Mouse (Mus musculus) small intestine, adult 2 months (tissue): ENCODE results near the gene Ski. TPM values are rescaled to one million over a fixed set of nuclear protein-coding genes. Genes with fewer than 3 reads are reported as not detected.
A peak's percentile ranks its signal among the peaks of the same experiment; 100 is the strongest.

ENCODE experiments used
- H3K27ac ChIP-seq: fragments of 200-500 bp; 2 replicates; pipeline ENCODE4 v1.5.1; 2012; ENCODE audit warnings: low read depth, low read length, control low read depth, inconsistent platforms; ENCODE audit not compliant: insufficient read depth
- H3K27me3 ChIP-seq: fragments of 200-500 bp; 2 replicates; pipeline ENCODE4 v1.6.1; 2012; ENCODE audit warnings: mild to moderate bottlenecking, moderate library complexity, low read length, inconsistent platforms; ENCODE audit not compliant: control insufficient read depth, insufficient read depth
- H3K36me3 ChIP-seq: fragments of 200-500 bp; 2 replicates; pipeline ENCODE4 v1.6.1; 2012; ENCODE audit warnings: mild to moderate bottlenecking, low read length, control low read depth, inconsistent platforms; ENCODE audit not compliant: control insufficient read depth, insufficient read depth
- H3K4me1 ChIP-seq: fragments of 200-500 bp; 2 replicates; pipeline ENCODE4 v1.6.1; 2012; ENCODE audit warnings: low read length, inconsistent platforms, mixed read lengths; ENCODE audit not compliant: control insufficient read depth, insufficient read depth, insufficient read length
- H3K4me3 ChIP-seq: fragments of 200-500 bp; 2 replicates; pipeline ENCODE4 v1.5.1; 2012; ENCODE audit warnings: low read depth, mild to moderate bottlenecking, control low read depth, inconsistent platforms, low read length, moderate library complexity
- CTCF ChIP-seq: fragments of 200-500 bp; IDR thresholded peaks from 2 replicates; pipeline ENCODE4 v1.5.1; 2012; ENCODE audit warnings: low read depth, mild to moderate bottlenecking, control low read depth, inconsistent platforms, low read length, moderate library complexity, mixed read lengths; ENCODE audit not compliant: insufficient replicate concordance, insufficient read length; ENCODE audit errors: extremely low read depth
- POLR2A ChIP-seq: fragments of 200-500 bp; IDR thresholded peaks from 2 replicates; pipeline ENCODE4 v1.6.1; 2012; ENCODE audit warnings: low read depth, mild to moderate bottlenecking, control low read depth, inconsistent platforms, low read length, moderate library complexity
- WGBS: fragments of 180-500 bp; shearing (Covaris S2); methylation state at CpG from one replicate; pipeline ENCODE4 v1.1.7; 2018; 5-methylcytosine and 5-hydroxymethylcytosine counted together
- polyA plus RNA-seq: library from polyadenylated mRNA; depleted of rRNA; stranded (reverse); fragments of >200 nt; gene quantifications from 2 replicates; pipeline ENCODE4 v1.2.3, GENCODE M21; 2012

Ski gene
- polyA plus RNA-seq, 1 experiment = 48.0 TPM

DNA sequence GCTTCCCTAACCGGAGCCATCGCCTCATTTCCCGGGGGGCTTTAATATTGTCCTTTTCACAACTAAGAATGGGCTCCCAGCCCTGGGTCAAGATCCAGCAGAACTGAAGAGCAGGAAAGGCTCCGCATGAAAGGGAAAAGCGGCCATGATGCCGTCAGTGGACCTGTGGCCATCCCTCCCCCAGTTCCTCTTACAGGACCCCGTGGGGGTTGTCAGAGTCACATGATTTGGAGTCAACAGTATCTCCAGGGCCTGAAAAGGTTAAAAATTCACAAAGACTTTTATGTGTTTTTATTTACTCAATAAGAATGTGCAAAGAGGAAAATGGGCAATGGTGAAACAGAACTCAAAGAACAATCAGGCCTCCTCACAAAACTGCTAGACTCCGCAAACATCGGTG is 36.5 kb downstream of the Ski start:
- 86% methylated on average over 9 of the region's 9 CpGs for WGBS
- no peak for TF ChIP-seq CTCF
- TF ChIP-seq POLR2A = no peak
- H3K27ac ChIP-seq = no peak overlapping the region
- no peak overlapping the region for H3K4me3 ChIP-seq
- no peaks in the 10 kb centered on the region for H3K27me3 ChIP-seq
- H3K4me1 ChIP-seq = peaks cover 34% of the 10 kb centered on the region; the same call in 1 of the 2 replicates
- H3K36me3 ChIP-seq = no peaks in the 10 kb centered on the region

DNA sequence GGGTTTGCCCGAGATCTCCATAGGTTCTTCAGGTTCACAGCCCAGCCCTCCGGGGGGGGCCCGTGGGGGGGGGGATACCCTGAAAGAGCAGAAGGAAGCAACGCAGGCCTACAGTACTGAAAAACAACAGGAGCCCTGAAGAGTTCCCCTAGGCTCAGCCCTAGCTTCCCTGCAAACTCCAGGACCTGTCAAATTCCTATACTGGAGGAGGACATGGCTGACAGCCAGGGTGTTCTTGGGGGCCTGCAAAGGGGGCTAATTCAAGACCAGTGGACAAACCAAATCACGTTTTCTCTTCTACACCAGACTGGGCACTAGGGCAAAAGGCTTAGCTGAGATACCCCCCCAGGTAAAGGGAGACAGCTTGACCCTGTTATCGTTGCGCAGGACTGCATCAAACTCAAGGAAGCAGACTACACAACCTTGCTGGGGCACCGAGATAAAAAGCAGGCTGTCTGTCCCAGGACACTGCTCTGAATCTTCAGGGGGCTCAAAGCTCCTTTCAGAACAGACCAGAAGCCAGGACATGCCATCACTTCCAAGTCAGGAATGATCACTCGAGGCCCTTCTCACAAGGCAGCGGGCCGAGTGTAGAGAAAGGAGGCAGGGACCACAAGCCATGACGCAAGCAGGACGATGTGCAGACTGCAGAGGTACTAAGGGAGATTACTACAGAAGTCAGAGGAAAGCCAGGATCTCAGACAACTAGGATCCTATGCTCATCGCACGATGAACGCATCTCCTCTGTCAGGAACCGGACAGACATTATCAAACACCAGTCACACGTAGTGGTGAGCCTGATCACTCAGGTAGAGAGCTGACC is 37.9 kb downstream of the Ski start:
- H3K4me1 ChIP-seq = peaks cover 26% of the 10 kb centered on the region; the same call in 1 of the 2 replicates
- TF ChIP-seq CTCF (no peak), POLR2A (no peak)
- no peaks in the 10 kb centered on the region for H3K36me3 ChIP-seq
- no peak overlapping the region for H3K4me3 ChIP-seq
- no peaks in the 10 kb centered on the region for H3K27me3 ChIP-seq
- WGBS = 70% methylated on average over 18 of the region's 18 CpGs
- H3K27ac ChIP-seq = no peak overlapping the region

DNA sequence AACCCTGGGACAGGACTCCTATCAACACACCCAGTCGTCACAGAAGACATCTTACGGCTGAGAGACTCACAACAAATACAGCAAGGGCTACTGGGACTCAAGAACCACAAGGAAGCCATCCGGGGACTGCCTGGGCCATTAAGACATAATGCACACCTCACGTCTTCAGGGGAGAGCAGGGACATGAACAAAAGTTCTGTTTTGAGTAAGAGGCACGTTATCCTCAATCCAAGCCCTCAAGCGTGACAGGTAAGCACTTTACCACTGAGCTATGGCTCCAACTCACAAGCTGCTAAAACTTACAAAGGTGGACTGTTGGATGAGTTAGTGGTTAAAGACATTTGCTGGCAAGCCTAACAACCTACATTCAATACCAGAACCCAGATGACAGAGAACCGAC is 39.2 kb downstream of the Ski start:
- no peak overlapping the region for H3K27ac ChIP-seq
- H3K4me1 ChIP-seq = peaks cover 23% of the 10 kb centered on the region; the same call in 1 of the 2 replicates
- H3K36me3 ChIP-seq = no peaks in the 10 kb centered on the region
- H3K4me3 ChIP-seq = no peak overlapping the region
- no peak for TF ChIP-seq CTCF
- TF ChIP-seq POLR2A = no peak
- WGBS = 85% methylated on average over 7 of the region's 7 CpGs
- no peaks in the 10 kb centered on the region for H3K27me3 ChIP-seq

DNA sequence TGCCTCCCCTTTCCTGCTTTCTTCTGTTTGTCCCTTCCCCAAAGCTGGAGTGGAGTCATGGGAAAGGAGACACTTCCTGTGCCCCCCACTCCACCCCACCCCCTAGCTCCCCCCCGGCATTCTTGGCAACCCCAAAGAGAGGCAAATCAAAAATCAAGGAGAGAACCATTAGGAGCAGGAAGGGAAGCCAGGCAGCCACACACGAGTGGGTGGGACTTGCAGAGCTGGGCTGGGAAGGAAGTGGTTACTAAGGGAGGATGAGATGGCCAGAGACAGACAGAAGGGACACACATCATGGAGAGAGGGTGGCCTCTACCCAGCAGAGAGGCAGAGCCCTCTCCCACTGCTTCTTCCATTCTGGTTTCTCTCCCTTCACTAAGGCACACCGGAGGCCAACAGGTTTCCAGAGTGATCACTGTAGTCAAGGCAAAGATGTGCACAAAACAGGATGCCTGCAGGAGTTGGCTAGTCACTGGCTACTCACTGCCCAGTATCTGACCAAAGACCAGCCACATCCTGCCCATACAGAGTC is 43.3 kb downstream of the Ski start:
- Histone ChIP-seq H3K4me1 (peaks cover 31% of the 10 kb centered on the region), H3K27ac (peak overlapping the region; percentile 41), H3K27me3 (no peaks in the 10 kb centered on the region), H3K36me3 (no peaks in the 10 kb centered on the region), H3K4me3 (no peak overlapping the region)
- 38% methylated on average over 3 of the region's 3 CpGs for WGBS
- TF ChIP-seq POLR2A (no peak), CTCF (no peak)

DNA sequence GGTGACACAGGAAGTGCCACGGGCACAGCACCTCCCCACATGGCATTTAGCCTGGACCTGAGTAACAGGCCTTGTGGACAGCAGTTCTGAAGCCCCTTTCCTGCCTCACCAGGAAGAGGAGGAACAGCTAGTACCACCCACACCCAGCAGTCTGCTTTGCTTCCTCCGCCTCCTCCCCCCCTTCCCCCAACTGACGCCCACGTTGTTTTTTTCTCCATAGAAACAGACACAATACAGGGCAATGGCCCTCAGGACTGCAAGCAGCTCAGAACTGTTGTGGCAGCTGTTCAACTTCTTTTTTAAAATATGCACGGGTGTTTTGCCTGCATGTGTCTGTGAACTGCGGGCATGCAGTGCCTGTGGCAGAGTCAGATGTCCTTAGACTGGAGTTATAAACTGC is 44.1 kb downstream of the Ski start:
- no peaks in the 10 kb centered on the region for H3K36me3 ChIP-seq
- no peak overlapping the region for H3K4me3 ChIP-seq
- no peak for TF ChIP-seq CTCF
- no peak for TF ChIP-seq POLR2A
- H3K27me3 ChIP-seq = no peaks in the 10 kb centered on the region
- H3K27ac ChIP-seq = peak overlapping the region; percentile 64
- WGBS = 29% methylated on average over 6 of the region's 6 CpGs
- peaks cover 37% of the 10 kb centered on the region for H3K4me1 ChIP-seq

DNA sequence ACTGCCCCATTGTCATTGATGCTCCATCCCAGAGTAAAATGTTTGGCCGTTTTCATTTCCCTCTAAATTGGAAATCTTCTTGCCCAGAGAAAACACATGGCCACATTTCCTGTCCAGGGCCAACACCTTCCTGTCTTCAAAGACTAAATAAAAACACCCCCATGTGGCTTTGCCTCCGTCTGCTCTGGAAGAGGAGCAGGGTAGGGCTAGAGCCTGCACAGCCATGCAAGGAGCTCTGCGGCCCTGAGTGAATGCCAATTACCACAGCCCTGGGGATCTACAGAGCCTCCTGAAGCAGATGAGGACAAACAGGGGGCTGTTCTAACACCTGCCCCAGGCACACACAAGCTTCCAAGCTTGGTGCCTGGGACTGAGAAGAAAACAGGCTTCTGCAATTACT is 46.2 kb downstream of the Ski start:
- Histone ChIP-seq H3K36me3 (no peaks in the 10 kb centered on the region), H3K27ac (no peak overlapping the region), H3K27me3 (no peaks in the 10 kb centered on the region), H3K4me3 (no peak overlapping the region), H3K4me1 (peaks cover 45% of the 10 kb centered on the region)
- WGBS = 68% methylated on average over 3 of the region's 3 CpGs
- TF ChIP-seq CTCF (no peak), POLR2A (no peak)
